Mouse (Mus musculus) embryonic facial prominence, embryonic 13.5 days (tissue): Measurements from ENCODE around the gene Syt14. TPM values are rescaled to one million over a fixed set of nuclear protein-coding genes. Genes with fewer than 3 reads are reported as not detected.

Source experiments
- ATAC-seq: fragments of 200-750 bp; cut with Nextera tagmentation; 2 replicates; pipeline ENCODE4 v1.8.0; 2017; ENCODE audit warnings: low read depth; ENCODE audit not compliant: insufficient number of reproducible peaks, insufficient read depth, low FRiP score, low TSS enrichment
- H3K27ac ChIP-seq: fragments of 300-500 bp; sonication (generic); 2 replicates; pipeline ENCODE4 v1.5.1; 2015; ENCODE audit warnings: moderate library complexity, mild to moderate bottlenecking, inconsistent platforms
- H3K27me3 ChIP-seq: fragments of 300-500 bp; sonication (generic); 2 replicates; pipeline ENCODE4 v1.6.1; 2015; ENCODE audit warnings: mild to moderate bottlenecking, inconsistent platforms
- H3K36me3 ChIP-seq: fragments of 300-500 bp; sonication (generic); 2 replicates; pipeline ENCODE4 v1.6.1; 2015; ENCODE audit warnings: mild to moderate bottlenecking, inconsistent platforms
- H3K4me1 ChIP-seq: fragments of 300-500 bp; sonication (generic); 2 replicates; pipeline ENCODE4 v1.6.1; 2015; ENCODE audit warnings: inconsistent platforms
- H3K4me2 ChIP-seq: fragments of 300-500 bp; sonication (generic); 2 replicates; pipeline ENCODE4 v1.6.1; 2015; ENCODE audit warnings: moderate library complexity, mild to moderate bottlenecking, inconsistent platforms
- H3K4me3 ChIP-seq: fragments of 300-500 bp; sonication (generic); 2 replicates; pipeline ENCODE4 v1.5.1; 2015; ENCODE audit warnings: mild to moderate bottlenecking, inconsistent platforms
- H3K9ac ChIP-seq: fragments of 300-500 bp; sonication (generic); 2 replicates; pipeline ENCODE4 v1.6.1; 2015; ENCODE audit warnings: mild to moderate bottlenecking, inconsistent platforms
- H3K9me3 ChIP-seq: fragments of 300-500 bp; sonication (generic); 2 replicates; pipeline ENCODE4 v1.6.1; 2016; ENCODE audit warnings: inconsistent platforms
- WGBS: fragments of 180-500 bp; shearing (Covaris S2); methylation state at CpG from one replicate; pipeline ENCODE4 v1.1.7; 2015; ENCODE audit warnings: mixed read lengths; 5-methylcytosine and 5-hydroxymethylcytosine counted together
- polyA plus RNA-seq: library from polyadenylated mRNA; unstranded; fragments of >200 nt; fragmentation: Nextera tagmentation; extraction: Ambion mirVana; gene quantifications from 2 replicates; pipeline ENCODE4 v1.2.1, GENCODE M21; 2015

Gene Syt14
- polyA plus RNA-seq, 1 experiment from 2014 or later, result 3.6 TPM

DNA sequence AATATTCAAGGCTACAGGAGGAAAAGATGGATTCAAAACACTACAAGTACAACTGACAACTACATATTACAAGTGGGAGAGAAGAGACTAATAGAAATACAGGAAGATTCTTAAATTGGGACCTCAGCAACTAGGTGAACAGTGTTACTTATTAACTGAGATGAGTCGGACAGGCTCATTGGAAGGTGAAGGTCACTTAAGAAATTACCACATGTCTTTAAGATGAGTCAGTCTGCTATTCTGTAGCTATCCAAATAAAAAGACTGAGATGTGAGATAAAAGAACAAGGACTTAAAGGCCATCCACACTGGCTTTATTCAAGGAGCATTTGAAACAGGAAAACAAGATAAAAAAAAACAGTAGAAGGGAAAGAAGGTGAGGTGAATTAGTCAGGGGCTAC, 11.3 kb downstream of the Syt14 start:
- Histone ChIP-seq H3K36me3 (no peaks in the 10 kb centered on the region), H3K4me1 (no peaks in the 10 kb centered on the region), H3K4me2 (no peak overlapping the region), H3K27me3 (no peaks in the 10 kb centered on the region), H3K4me3 (no peak overlapping the region), H3K27ac (no peak overlapping the region), H3K9me3 (no peaks in the 10 kb centered on the region), H3K9ac (no peak overlapping the region)
- no peak for ATAC-seq
- WGBS, result 56% methylated on average over 1 of the region's 1 CpGs

DNA sequence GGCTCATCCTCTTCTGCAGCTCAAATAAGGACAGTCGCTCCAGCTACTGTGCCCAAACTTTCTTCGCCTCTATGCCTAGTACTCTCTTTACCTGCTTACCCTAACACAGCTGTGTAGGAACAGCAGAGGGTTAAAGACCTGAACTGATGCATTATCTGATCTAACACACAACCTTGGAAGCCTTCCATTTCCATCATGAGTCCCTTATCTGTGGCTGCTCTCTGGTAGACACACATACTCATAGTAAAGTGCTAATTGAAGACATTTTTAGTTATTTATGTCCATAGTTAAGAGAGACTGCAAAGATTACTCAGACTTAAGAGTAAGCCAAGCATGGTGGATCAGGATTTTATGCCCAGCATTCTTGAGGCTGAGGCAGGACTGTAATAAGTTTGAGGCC, 23.2 kb downstream of the Syt14 start:
- no peak overlapping the region for H3K9ac ChIP-seq
- H3K36me3 ChIP-seq, result no peaks in the 10 kb centered on the region
- H3K4me2 ChIP-seq, result no peak overlapping the region
- no peaks in the 10 kb centered on the region for H3K9me3 ChIP-seq
- no peak overlapping the region for H3K4me3 ChIP-seq
- H3K4me1 ChIP-seq, result no peaks in the 10 kb centered on the region
- WGBS, result 94% methylated on average over 2 of the region's 2 CpGs
- no peaks in the 10 kb centered on the region for H3K27me3 ChIP-seq
- no peak for ATAC-seq
- no peak overlapping the region for H3K27ac ChIP-seq

DNA sequence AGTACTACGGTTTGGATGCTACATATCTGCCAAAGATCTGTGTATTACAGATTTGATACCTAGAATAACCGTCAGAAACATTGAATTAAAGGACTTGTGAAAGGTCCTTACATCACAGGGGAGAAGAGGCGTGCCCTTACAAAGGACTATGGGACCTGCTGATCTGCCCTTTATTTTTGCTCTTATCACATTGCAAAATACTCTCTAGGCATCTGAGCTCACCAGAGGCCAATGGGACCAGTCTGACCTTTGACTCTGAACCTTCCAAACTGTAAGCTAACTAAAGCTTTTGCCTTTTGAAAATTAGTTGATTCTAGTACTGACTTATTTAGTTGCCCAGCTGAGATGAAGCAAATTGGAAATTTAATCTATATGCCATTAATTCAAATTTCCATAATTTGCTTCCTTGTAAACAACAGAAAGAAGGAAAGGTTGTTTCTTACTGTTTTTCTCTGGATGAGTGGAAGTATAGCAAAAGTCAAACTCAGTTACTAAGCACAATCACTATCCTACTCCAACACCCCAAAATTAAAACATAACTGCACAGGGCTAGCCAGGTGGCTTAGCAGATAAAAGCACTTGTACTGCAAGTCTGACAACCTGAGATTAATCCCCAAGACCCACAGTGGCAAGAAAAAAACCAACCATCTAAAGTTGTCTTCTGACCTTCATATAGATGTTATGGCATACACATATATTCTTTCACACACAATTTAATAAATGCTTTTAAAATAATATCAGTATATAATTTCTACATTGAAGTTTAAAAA, 24.4 kb downstream of the Syt14 start:
- ATAC-seq, result no peak
- Histone ChIP-seq H3K9ac (no peak overlapping the region), H3K4me2 (no peak overlapping the region), H3K27me3 (no peaks in the 10 kb centered on the region), H3K36me3 (0 out of 2 replicates have a peak, but pooled peaks cover 2% of the 10 kb centered on the region), H3K4me1 (no peaks in the 10 kb centered on the region), H3K4me3 (no peak overlapping the region), H3K27ac (no peak overlapping the region), H3K9me3 (no peaks in the 10 kb centered on the region)
- 86% methylated on average over 3 of the region's 3 CpGs for whole genome bisulfite sequencing

DNA sequence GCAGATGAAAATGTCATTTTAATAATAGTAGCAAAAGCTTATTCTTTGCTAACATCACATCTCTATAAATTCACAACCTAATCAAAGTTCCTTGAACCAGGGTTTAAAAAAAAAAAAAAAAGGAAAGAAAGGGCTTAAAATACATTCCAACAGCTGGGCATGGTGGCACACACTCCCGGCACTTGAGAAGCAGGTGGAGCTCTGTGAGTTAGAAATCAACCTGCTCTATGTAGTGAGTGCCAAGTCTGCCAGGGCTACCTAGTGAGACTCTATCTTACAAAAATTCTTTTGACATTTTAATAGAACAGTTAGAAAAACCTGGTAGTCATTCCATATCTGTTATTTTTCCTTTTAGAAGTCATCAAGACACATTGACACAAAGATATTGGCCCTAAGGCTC, 31.0 kb downstream of the Syt14 start:
- no peaks in the 10 kb centered on the region for H3K9me3 ChIP-seq
- H3K4me3 ChIP-seq, result no peak overlapping the region
- 0 out of 2 replicates have a peak, but pooled peaks cover 3% of the 10 kb centered on the region for H3K36me3 ChIP-seq
- 84% methylated on average over 1 of the region's 1 CpGs for WGBS
- ATAC-seq, result no peak
- no peaks in the 10 kb centered on the region for H3K4me1 ChIP-seq
- no peaks in the 10 kb centered on the region for H3K27me3 ChIP-seq
- no peak overlapping the region for H3K9ac ChIP-seq
- no peak overlapping the region for H3K4me2 ChIP-seq
- no peak overlapping the region for H3K27ac ChIP-seq

- Histone ChIP-seq H3K36me3 (0 out of 2 replicates have a peak, but pooled peaks cover 3% of the 10 kb centered on the region), H3K9ac (no peak overlapping the region), H3K4me2 (no peak overlapping the region), H3K27me3 (no peaks in the 10 kb centered on the region), H3K4me1 (no peaks in the 10 kb centered on the region), H3K27ac (no peak overlapping the region), H3K4me3 (no peak overlapping the region), H3K9me3 (no peaks in the 10 kb centered on the region)
- ATAC-seq, result no peak
- WGBS, result 86% methylated on average over 2 of the region's 2 CpGs
Measured at GRCm38 (mm10) chr1:193003953-193004352, 31.6 kb downstream of the Syt14 start.

GRCm38 (mm10) chr1:193002307-193002706, 33.3 kb downstream of the Syt14 start:
- Histone ChIP-seq H3K36me3 (0 out of 2 replicates have a peak, but pooled peaks cover 3% of the 10 kb centered on the region), H3K4me3 (no peak overlapping the region), H3K27me3 (no peaks in the 10 kb centered on the region), H3K9ac (no peak overlapping the region), H3K4me1 (no peaks in the 10 kb centered on the region), H3K27ac (no peak overlapping the region), H3K4me2 (no peak overlapping the region), H3K9me3 (no peaks in the 10 kb centered on the region)
- WGBS, result 87% methylated on average over 4 of the region's 4 CpGs
- ATAC-seq, result no peak

DNA sequence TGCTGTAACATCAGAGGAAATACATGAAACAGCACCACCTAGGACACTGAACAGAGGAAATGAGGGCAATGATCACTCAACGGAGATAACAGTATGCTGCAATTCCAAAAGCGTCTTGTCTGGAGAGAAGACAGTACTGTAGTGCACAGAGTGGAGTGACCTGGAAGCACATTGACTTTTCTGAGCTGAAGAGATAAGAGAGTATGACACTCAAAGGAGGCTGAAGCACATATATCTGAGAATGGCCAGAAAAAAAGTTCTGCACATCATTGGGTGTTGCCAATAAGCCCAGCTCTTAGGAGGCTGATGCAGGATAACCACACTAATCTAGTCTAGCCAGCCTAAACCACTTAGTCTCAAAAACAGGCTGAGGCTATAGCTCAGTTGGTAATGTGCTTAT, 34.0 kb downstream of the Syt14 start:
- H3K4me1 ChIP-seq, result no peaks in the 10 kb centered on the region
- H3K4me3 ChIP-seq, result no peak overlapping the region
- H3K27ac ChIP-seq, result no peak overlapping the region
- H3K27me3 ChIP-seq, result no peaks in the 10 kb centered on the region
- H3K4me2 ChIP-seq, result no peak overlapping the region
- no peaks in the 10 kb centered on the region for H3K9me3 ChIP-seq
- H3K9ac ChIP-seq, result no peak overlapping the region
- no peak for ATAC-seq
- 0 out of 2 replicates have a peak, but pooled peaks cover 3% of the 10 kb centered on the region for H3K36me3 ChIP-seq
- 85% methylated on average over 2 of the region's 2 CpGs for WGBS

- no peaks in the 10 kb centered on the region for H3K36me3 ChIP-seq
- no peak overlapping the region for H3K4me3 ChIP-seq
- no peaks in the 10 kb centered on the region for H3K27me3 ChIP-seq
- no peak overlapping the region for H3K27ac ChIP-seq
- no peaks in the 10 kb centered on the region for H3K4me1 ChIP-seq
- H3K9me3 ChIP-seq, result no peaks in the 10 kb centered on the region
- no peak overlapping the region for H3K9ac ChIP-seq
- no peak for ATAC-seq
- no peak overlapping the region for H3K4me2 ChIP-seq
Measured at GRCm38 (mm10) chr1:193000908-193001307, 34.7 kb downstream of the Syt14 start.

- no peak for ATAC-seq
- no peaks in the 10 kb centered on the region for H3K36me3 ChIP-seq
- no peaks in the 10 kb centered on the region for H3K4me1 ChIP-seq
- H3K9ac ChIP-seq, result no peak overlapping the region
- no peaks in the 10 kb centered on the region for H3K27me3 ChIP-seq
- H3K4me3 ChIP-seq, result no peak overlapping the region
- H3K9me3 ChIP-seq, result no peaks in the 10 kb centered on the region
- H3K27ac ChIP-seq, result no peak overlapping the region
- 89% methylated on average over 2 of the region's 2 CpGs for WGBS
- H3K4me2 ChIP-seq, result no peak overlapping the region
Measured at GRCm38 (mm10) chr1:192994179-192994873, 41.2 kb downstream of the Syt14 start.

DNA sequence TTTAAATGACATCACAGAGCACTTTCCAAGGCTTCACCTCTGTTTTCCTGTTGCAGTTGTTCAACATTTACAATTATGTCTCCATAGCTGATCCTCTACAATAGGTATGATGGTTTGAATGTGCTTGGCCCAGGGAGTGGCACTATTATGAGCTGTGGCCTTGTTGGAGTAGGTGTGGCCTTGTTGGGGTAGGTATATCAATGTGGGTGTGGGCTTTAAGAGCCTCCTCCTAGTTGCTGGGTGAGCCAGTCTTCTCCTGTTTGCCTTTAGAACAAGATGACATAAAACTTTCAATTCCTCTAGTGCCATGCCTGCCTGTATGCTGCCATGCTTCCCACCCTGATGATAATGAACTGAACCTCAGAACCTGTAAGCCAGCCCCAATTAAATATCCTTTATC, 42.1 kb downstream of the Syt14 start:
- no peak overlapping the region for H3K4me2 ChIP-seq
- no peak overlapping the region for H3K4me3 ChIP-seq
- H3K9me3 ChIP-seq, result no peaks in the 10 kb centered on the region
- no peak overlapping the region for H3K9ac ChIP-seq
- ATAC-seq, result no peak
- no peaks in the 10 kb centered on the region for H3K36me3 ChIP-seq
- no peaks in the 10 kb centered on the region for H3K4me1 ChIP-seq
- H3K27ac ChIP-seq, result no peak overlapping the region
- H3K27me3 ChIP-seq, result no peaks in the 10 kb centered on the region

DNA sequence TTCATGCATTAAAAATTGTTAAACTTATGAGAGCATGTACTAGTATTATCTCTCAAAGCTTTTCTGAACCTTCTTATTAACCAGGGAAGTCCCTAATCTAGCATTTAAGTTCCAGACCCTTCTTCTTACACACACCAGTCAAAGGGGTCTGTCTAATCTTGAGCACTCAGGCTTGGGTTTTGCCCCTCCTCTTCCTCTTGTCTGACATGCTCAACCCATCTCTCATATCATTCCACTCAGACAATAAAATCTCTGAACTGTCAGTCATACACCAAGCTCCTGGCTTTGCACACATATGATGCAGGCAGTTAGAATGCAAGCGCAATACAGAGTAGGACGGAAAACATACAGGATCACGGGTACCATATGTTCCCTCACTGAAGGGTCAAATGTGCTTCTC, 48.4 kb downstream of the Syt14 start:
- H3K9ac ChIP-seq, result no peak overlapping the region
- no peaks in the 10 kb centered on the region for H3K9me3 ChIP-seq
- no peak overlapping the region for H3K27ac ChIP-seq
- no peak overlapping the region for H3K4me3 ChIP-seq
- peaks cover 7% of the 10 kb centered on the region for H3K4me1 ChIP-seq
- WGBS, result 83% methylated on average over 3 of the region's 3 CpGs
- H3K36me3 ChIP-seq, result no peaks in the 10 kb centered on the region
- no peak for ATAC-seq
- no peaks in the 10 kb centered on the region for H3K27me3 ChIP-seq
- no peak overlapping the region for H3K4me2 ChIP-seq

- Histone ChIP-seq H3K9me3 (no peaks in the 10 kb centered on the region), H3K4me1 (peaks cover 7% of the 10 kb centered on the region), H3K27ac (no peak overlapping the region), H3K36me3 (no peaks in the 10 kb centered on the region), H3K27me3 (no peaks in the 10 kb centered on the region), H3K4me2 (no peak overlapping the region), H3K9ac (no peak overlapping the region), H3K4me3 (no peak overlapping the region)
- WGBS, result 89% methylated on average over 3 of the region's 3 CpGs
- ATAC-seq, result no peak
Measured at GRCm38 (mm10) chr1:192986481-192986880, 49.1 kb downstream of the Syt14 start.
